Mouse (Mus musculus): Measurements from ENCODE around the gene Hephl1.

DNA sequence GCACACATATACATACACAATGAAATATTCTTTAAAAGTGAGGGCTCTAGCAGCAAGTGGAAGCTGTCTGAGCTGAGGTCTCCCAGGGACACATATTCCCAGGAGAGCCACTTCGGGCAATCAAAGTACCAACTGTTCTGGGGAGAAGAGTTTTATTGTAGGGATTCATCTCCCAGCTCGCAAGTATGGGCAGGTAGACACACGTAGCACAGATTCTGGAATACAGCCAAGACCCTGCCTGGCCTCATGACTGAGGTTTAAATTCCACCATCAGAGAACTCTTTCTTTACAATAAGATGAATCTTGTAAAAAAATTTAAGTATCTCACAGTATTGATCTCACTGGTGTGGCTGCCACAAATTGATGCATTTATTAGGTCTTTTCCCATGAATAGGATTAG, 10.5 kb upstream of the Hephl1 start:
- TF ChIP-seq CTCF (IDR thresholded peaks at IDR 0.05) (no peak), EP300 (IDR thresholded peaks at IDR 0.05) (no peak)

Measured in lung, postnatal 0 days (tissue).